Mouse (Mus musculus) spleen, adult 2 months (tissue): Measurements from ENCODE around the gene Cmya5.

Experiments used
- CTCF ChIP-seq: fragments of 200-500 bp; IDR thresholded peaks from 2 replicates; pipeline ENCODE4 v1.5.1; 2011; ENCODE audit warnings: mild to moderate bottlenecking, inconsistent platforms; ENCODE audit not compliant: insufficient read depth, insufficient read length, insufficient replicate concordance; ENCODE audit errors: extremely low read depth
- POLR2A ChIP-seq: fragments of 200-500 bp; IDR thresholded peaks from 2 replicates; pipeline ENCODE4 v1.6.1; 2011; ENCODE audit warnings: low read depth, low read length, inconsistent platforms

DNA sequence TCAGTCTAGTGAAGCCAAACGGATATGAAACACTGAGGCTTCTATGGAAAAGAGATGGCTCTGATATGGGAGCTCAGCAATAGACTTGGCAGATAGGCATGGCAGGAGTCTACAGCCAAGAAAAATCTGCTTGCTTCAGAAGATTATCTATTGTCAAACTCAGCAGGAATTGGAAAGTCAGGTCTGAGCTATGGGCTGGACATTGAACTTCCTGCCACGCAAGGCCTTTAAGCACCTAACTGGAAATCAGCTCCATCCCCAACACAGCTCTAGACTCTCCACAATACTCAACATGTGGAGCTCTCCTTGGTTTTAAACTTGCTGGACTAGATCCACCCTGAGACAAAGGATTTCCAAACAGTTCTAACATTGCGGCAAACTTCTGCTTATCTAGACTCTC lies 84.1 kb downstream of the Cmya5 start:
- no peak for TF ChIP-seq POLR2A
- no peak for TF ChIP-seq CTCF
